Mouse (Mus musculus): ENCODE measurements around the gene Fignl2.

DNA sequence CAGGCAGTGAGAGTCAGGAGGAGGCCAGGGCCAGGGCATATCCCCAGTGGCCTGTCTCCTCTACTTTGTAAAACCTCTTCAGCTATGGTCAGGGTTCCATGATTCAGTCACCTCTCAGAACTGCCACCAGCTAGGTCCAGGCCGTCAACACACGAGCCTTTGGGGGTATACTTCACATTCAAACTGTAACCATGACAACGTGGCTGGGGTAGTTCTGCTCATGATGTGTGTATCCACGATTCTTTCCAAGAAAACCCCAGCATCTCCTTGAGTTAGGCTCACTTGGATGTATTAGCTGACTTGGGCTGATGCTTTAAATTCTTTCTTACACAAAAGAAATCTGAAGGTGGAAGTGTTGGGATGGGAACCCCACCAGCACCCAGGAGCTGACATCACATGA is 9.9 kb upstream of the Fignl2 start:
- TF ChIP-seq EP300 (IDR thresholded peaks at IDR 0.05; ENCODE audit: low read depth) (no peak), CTCF (IDR thresholded peaks at IDR 0.05; ENCODE audit: low read depth) (no peak)

Measured in liver, embryonic 14.5 days (tissue).